Mouse (Mus musculus) thymus, adult 2 months (tissue): ENCODE measurements around the gene Yars.

Source experiments
- CTCF ChIP-seq: fragments of 200-500 bp; IDR thresholded peaks from 2 replicates; pipeline ENCODE4 v1.5.1; 2012; ENCODE audit warnings: mild to moderate bottlenecking, control low read depth, low read length, moderate library complexity, borderline replicate concordance; ENCODE audit not compliant: control insufficient read depth, poor library complexity, insufficient read depth; ENCODE audit errors: extremely low read depth
- POLR2A ChIP-seq: fragments of 200-500 bp; IDR thresholded peaks from 2 replicates; pipeline ENCODE4 v1.6.1; 2012; ENCODE audit warnings: mild to moderate bottlenecking, low read length, control low read depth, moderate library complexity; ENCODE audit not compliant: control insufficient read depth, poor library complexity, insufficient read depth; ENCODE audit errors: extremely low read depth

DNA sequence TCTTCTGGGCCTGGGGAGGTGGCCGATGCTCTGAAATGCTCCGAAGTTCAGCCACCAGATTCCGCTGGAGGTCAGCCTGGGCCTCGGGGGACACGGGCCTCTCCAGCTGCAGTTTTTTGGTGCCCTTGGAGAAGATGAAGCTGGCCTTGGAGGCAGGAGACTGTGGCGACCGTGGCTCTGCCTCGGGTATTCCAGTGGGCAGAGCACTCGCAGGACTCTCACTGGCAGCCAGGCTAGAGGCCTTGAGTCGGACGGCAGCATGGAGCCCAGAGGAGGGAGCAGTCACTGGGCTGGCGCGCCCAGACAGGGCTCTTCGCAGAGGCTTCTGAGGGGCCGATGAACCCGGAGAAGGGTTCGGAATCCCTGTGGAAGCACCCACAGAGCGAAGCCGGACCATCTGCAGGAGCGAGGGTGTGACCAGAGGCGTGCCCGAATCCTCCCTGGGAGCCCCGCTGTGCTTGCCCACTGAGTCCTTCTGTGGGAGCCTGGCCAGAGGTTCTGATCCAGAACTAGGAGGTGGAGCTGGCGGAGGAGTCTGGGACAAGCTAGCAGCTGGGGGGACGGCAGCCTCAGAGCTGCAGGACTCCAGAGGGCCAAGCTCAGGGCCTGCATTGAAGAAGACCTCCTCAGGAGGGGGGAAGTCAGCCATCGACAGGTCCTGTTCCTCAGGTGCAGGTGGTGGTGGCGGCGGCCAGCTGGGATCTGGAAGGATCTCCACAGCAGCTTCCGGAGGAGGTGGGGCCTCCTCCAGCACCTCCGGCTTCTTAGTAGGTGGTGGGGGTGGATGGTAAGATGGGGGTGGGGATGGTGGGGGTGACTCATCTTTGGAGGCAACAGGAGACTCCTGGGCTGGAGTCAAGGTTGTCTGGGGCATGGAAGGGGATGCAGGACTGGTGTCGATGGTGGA lies 32.7 kb downstream of the Yars start:
- TF ChIP-seq CTCF (no peak), POLR2A (no peak)
